Mouse (Mus musculus): ENCODE measurements around the gene Btk. TPM values are rescaled to one million over a fixed set of nuclear protein-coding genes. Genes with fewer than 3 reads are reported as not detected.
A peak's percentile ranks its signal among the peaks of the same experiment; 100 is the strongest.

Btk gene
- polyA plus RNA-seq (2016; fragmentation: Nextera tagmentation; extraction: Ambion mirVana) = 1.0 and 1.3 TPM in 2 replicates

DNA sequence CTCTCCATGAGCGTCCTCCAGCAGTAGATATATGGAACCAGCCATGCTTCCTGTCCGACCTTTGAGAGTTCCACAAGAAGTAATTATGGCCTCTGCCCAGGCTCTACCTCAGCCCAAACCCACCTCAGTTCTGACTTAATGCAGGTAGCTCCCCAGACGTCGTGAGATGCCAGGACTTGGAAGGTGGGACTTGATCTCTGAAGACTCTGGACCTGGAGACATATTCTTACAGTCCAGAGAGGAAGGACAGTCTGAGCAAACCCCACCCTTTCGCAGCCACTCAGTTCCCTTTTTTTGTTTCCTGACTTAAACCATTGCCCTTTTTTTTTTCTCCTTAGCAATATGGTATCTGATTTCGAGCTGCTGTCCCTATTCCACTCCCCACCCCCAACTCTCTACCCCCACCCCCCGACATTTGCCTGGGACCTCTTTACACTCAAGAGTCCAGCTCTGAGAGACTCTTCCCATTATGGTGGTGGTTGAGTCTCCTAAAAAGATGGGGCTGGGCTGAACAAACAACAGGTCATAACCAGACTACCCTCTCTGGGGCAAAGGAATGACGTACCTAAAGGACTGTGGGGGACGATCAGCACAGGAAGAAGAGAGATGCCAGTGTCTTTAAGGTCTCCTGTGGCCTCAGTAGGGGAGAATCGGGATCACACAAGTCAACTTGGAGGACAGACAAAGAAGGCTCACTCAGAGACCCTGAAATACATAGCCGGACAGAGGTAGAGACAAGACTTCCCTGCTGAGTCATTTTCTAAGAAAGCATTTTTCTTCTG is at the start of gene Btk:
Btk (minus strand) TSS at position 683 of the 782 bp plus-strand sequence.
- H3K9me3 ChIP-seq (replicated peaks) = no peaks in the 10 kb centered on the region
- no peak within 1 kb of the TSS for H3K4me3 ChIP-seq
- H3K4me1 ChIP-seq = peaks cover 14% of the 10 kb centered on the region
- peaks cover 18% of the 10 kb centered on the region; the same call in 1 of the 2 replicates for H3K27me3 ChIP-seq (ENCODE audit: low read depth, poor library complexity, severe bottlenecking)
- no peak within 1 kb of the TSS for H3K27ac ChIP-seq (replicated peaks)
- WGBS = 85% methylated on average over 11 of the region's 11 CpGs
- DNase-seq (ENCODE audit: low spot score) = no peak
- H3K36me3 ChIP-seq = peaks cover 11% of the 10 kb centered on the region

DNA sequence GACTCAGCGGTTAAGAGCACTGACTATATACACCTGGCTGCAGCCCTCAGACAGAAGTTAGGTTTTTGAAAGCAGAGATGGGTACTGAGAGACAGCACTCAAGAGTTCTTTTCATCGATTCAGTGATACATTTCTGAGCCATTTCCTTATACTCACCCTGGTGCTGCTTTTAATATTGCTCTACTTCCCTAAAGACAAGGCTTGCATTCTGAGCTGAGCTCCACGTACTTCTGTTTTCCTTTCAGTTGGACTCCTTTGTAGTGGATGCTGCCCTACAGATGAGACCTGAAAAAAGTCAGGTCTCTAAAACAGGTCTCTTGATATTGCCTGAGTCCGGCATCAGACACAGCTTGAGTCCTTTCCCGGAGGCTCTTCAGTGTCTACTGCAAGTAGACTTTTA is 49.3 kb upstream of the Btk start:
- H3K4me3 ChIP-seq = no peak overlapping the region
- no peak for DNase-seq (ENCODE audit: low spot score)
- no peak overlapping the region for H3K27ac ChIP-seq (replicated peaks)
- H3K36me3 ChIP-seq = no peaks in the 10 kb centered on the region
- no peaks in the 10 kb centered on the region for H3K9me3 ChIP-seq (replicated peaks)
- H3K4me1 ChIP-seq = no peaks in the 10 kb centered on the region
- H3K27me3 ChIP-seq (ENCODE audit: low read depth, poor library complexity, severe bottlenecking) = peaks cover 39% of the 10 kb centered on the region
- 84% methylated on average over 5 of the region's 5 CpGs for WGBS

DNA sequence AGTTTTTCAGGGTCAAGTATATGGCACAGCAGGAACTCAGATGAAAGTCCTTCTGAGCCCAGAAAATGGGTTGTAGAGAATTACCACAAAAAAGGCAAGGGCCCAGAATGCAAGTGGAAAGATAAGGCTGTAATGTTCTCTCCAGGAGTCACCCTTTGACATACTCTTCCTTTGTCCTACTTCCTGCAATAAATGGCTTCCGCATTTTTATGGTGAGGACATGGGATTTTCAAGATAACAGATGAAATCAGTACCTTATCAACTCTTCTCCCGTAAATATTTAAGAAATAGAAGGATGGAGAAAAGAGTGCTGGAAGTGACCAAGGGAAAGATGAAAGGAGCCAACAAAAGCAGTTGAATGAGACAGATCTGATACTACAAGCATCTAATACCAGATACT is 44.8 kb upstream of the Btk start:
- Histone ChIP-seq H3K27ac (replicated peaks) (no peak overlapping the region), H3K9me3 (replicated peaks) (no peaks in the 10 kb centered on the region), H3K27me3 (ENCODE audit: low read depth, poor library complexity, severe bottlenecking) (peaks cover 52% of the 10 kb centered on the region), H3K4me1 (no peaks in the 10 kb centered on the region), H3K4me3 (no peak overlapping the region), H3K36me3 (no peaks in the 10 kb centered on the region)
- WGBS = 93% methylated on average over 2 of the region's 2 CpGs
- DNase-seq (ENCODE audit: low spot score) = no peak

DNA sequence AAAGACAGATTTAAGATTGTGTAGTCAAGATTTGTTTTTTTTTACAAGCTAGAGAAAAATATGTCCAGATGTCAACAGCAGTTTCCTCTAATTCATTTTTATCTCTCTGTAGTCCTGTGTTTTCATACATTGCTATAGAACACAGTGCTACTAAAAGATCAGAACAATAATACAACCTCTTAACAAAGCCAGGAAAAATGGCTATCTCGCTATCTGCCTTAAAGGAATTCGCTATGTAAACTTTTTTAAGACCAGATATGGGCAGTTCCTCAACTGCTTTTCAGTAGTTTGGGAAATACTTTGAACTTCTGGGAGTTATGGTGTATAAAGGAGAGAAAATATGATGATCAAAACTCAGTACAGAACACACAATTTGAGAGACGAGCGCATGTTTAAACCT is 40.0 kb upstream of the Btk start:
- H3K27me3 ChIP-seq (ENCODE audit: low read depth, poor library complexity, severe bottlenecking) = peaks cover 72% of the 10 kb centered on the region
- no peak overlapping the region for H3K4me3 ChIP-seq
- no peaks in the 10 kb centered on the region for H3K36me3 ChIP-seq
- WGBS = 93% methylated on average over 4 of the region's 4 CpGs
- H3K9me3 ChIP-seq (replicated peaks) = no peaks in the 10 kb centered on the region
- no peak for DNase-seq (ENCODE audit: low spot score)
- H3K27ac ChIP-seq (replicated peaks) = no peak overlapping the region
- peaks cover 16% of the 10 kb centered on the region for H3K4me1 ChIP-seq

DNA sequence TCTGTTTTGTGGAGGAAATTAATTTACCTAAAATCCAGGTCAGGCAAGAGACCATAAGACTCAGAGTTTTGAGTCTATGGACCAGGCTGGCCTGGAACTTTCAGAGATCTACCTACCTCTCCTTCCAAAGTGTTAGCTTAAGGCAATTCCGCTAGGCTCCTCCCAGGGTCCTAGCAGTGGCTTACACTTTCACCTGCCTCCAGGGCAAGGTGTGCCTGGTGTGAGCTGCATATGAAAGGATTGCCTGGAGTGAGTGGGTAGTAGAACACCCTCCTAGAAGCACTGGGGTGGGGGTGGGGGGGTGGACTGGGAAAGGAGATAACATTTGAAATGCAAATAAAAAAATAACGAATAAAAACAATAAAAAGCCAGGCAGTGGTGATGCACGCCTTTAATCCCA is 38.3 kb upstream of the Btk start:
- H3K27ac ChIP-seq (replicated peaks) = no peak overlapping the region
- no peak overlapping the region for H3K4me3 ChIP-seq
- H3K36me3 ChIP-seq = no peaks in the 10 kb centered on the region
- H3K27me3 ChIP-seq (ENCODE audit: low read depth, poor library complexity, severe bottlenecking) = peaks cover 78% of the 10 kb centered on the region
- WGBS = 84% methylated on average over 3 of the region's 3 CpGs
- H3K9me3 ChIP-seq (replicated peaks) = no peaks in the 10 kb centered on the region
- peaks cover 16% of the 10 kb centered on the region for H3K4me1 ChIP-seq
- DNase-seq (ENCODE audit: low spot score) = no peak

DNA sequence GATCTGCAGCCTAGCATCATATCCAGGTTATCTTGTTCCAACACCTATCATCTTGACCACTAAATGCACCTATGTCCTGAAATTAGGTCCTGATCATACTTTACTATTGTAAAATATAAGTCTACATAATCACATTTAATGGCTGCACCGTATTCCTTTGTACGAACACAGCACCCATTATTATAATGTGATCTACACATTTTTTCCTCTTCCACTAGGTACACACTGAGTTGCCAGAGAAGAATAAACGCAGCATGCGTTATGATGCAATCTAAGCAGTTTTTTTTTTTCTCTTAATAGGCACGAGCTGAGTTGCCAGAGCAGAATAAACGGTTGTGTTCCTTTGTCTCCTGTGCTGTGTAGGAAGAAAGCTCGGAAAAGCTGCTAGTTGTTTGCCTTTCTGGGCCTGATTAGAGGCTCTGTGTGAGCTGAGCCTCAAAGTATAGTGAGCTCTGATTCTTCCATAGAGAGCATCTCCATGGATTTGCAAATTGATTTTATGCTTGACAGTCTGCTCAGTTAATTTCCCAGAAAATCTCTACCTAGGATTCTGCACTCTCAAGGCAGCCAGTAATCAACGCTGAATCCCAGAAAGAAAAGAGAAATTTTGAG is 37.0 kb upstream of the Btk start:
- no peak overlapping the region; the same call in 1 of the 2 replicates for H3K4me3 ChIP-seq
- no peaks in the 10 kb centered on the region for H3K36me3 ChIP-seq
- WGBS = 42% methylated on average over 8 of the region's 8 CpGs
- DNase-seq (ENCODE audit: low spot score) = no peak
- peaks cover 78% of the 10 kb centered on the region for H3K27me3 ChIP-seq (ENCODE audit: low read depth, poor library complexity, severe bottlenecking)
- no peaks in the 10 kb centered on the region for H3K9me3 ChIP-seq (replicated peaks)
- H3K4me1 ChIP-seq = peaks cover 16% of the 10 kb centered on the region
- H3K27ac ChIP-seq (replicated peaks) = peak overlapping the region; percentile 76

DNA sequence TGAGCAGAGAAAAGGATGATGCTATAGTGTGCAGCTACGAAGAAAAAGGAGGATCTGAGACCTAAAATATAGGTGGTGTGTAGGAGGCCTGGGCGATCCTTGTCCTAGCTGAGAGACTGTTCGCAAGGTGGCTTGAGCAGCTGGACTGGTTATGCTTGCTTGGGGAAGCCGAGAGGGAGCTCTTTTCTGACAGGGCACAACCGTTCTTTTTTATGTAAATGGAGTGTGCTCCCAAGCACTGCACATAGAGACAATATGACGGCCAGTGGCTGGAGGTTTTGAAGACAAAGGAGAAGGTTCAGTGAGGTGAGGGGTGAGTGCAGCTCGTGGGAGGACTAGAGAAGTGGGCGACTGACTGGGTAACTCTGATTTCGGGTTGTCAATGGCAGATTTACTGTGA is 36.3 kb upstream of the Btk start:
- H3K9me3 ChIP-seq (replicated peaks) = no peaks in the 10 kb centered on the region
- peaks cover 16% of the 10 kb centered on the region for H3K4me1 ChIP-seq
- no peaks in the 10 kb centered on the region for H3K36me3 ChIP-seq
- H3K4me3 ChIP-seq = peak overlapping the region; percentile 20; the same call in 1 of the 2 replicates
- 37% methylated on average over 9 of the region's 9 CpGs for WGBS
- peak overlapping the region; percentile 76 for H3K27ac ChIP-seq (replicated peaks)
- peaks cover 84% of the 10 kb centered on the region for H3K27me3 ChIP-seq (ENCODE audit: low read depth, poor library complexity, severe bottlenecking)
- DNase-seq (ENCODE audit: low spot score) = peak; percentile 30

DNA sequence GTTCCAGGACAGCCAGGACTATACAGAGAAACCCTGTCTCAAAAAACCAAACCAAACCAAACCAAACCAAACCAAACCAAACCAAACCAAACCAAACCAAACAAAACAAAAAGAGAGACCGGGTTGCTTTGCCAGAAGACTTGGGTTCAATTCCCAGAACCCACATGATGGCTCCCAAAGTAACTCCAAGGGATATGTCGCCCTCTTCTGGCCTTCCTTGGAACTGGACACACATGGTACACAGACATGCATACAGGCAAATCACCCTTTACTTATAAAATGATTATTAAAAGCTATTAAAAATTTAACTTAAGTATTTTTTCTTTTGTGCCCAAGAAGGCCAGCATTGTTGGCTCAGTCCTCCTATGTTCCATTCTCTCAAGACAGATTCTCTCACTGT is 30.9 kb upstream of the Btk start:
- H3K4me3 ChIP-seq = no peak overlapping the region
- H3K4me1 ChIP-seq = peaks cover 13% of the 10 kb centered on the region
- 66% methylated on average over 2 of the region's 2 CpGs for WGBS
- H3K36me3 ChIP-seq = no peaks in the 10 kb centered on the region
- H3K27me3 ChIP-seq (ENCODE audit: low read depth, poor library complexity, severe bottlenecking) = peaks cover 59% of the 10 kb centered on the region
- no peak overlapping the region for H3K27ac ChIP-seq (replicated peaks)
- no peak for DNase-seq (ENCODE audit: low spot score)
- H3K9me3 ChIP-seq (replicated peaks) = no peaks in the 10 kb centered on the region

DNA sequence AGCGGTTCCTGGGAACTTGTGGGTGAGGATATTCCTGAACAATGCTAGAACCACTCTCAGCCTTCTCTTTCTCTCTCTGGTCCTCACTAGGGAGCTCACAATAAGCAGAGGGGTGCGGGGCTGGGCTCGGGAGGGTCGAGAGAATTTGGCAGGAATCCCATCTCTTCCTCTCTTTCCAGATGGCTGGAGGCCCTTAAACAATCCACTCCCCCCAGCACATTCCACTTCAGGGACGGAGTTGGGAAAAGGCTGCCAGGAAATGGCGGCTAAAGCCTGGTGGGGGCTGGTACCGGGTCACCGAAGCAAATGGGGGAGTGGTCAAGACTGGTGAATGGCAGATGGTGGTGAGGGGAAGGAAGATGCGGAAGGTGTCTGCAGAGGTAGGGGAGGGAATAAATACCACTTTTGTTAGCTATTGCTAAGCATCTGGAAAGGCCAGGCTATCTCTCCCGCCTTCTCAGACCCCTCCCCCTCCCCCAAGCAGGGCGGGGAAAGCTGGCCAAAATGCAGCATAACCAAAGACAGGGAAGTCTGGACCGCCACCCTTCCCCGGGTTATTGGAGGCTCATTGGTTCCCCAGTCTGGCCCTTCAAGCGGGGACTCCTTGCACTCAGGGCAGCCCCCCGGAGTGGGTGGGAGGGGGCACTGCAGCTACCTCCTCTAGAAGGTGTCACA is 29.1 kb upstream of the Btk start:
- Histone ChIP-seq H3K36me3 (peaks cover 5% of the 10 kb centered on the region), H3K27me3 (ENCODE audit: low read depth, poor library complexity, severe bottlenecking) (peaks cover 45% of the 10 kb centered on the region), H3K4me1 (peaks cover 11% of the 10 kb centered on the region), H3K9me3 (replicated peaks) (no peaks in the 10 kb centered on the region), H3K4me3 (peak overlapping the region; percentile 45), H3K27ac (replicated peaks) (peak overlapping the region; percentile 86)
- 17% methylated on average over 15 of the region's 15 CpGs for WGBS
- DNase-seq (ENCODE audit: low spot score) = peak; percentile 67

DNA sequence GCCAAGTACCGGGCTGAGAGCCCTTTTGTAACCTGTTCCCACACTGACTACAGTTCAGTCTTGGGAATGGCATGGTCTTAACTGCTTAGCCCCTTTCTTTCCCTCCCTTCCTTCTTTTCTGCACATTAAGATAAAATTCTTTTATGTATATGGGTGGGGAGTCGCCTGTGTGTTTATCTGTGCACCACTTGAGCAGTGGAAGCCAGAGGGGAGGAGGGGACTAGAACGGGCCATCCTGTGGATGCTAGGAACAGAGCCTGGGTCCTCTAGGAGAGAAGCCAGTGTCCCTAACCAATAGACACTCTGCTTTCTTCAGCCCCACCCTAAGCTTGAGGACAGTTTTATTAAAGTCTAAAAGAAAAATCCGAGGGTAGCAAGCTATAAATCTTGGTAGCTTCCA is 27.6 kb upstream of the Btk start:
- Histone ChIP-seq H3K27me3 (ENCODE audit: low read depth, poor library complexity, severe bottlenecking) (peaks cover 33% of the 10 kb centered on the region), H3K27ac (replicated peaks) (no peak overlapping the region), H3K4me1 (peaks cover 11% of the 10 kb centered on the region), H3K36me3 (peaks cover 9% of the 10 kb centered on the region), H3K9me3 (replicated peaks) (no peaks in the 10 kb centered on the region), H3K4me3 (no peak overlapping the region)
- no peak for DNase-seq (ENCODE audit: low spot score)
- 88% methylated on average over 4 of the region's 4 CpGs for WGBS

DNA sequence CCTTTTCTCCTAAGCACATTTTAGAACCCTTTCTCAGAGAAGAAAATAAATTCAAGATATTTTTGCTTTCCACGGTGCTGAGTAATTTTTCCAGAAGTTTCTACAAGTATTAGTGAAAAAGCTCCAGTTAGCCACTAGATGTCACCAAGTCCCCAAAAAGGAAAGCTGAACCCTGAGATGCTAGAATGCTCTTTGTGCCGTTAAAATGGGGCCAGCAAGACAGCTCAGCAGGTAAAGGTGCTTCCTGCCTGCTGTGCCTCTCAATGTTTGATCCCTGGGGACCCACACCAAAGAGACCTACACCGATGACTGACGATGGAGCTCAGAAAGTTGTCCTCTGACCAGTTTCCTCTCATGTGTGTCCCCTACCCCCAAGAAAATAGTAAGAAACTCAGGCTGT is 26.1 kb upstream of the Btk start:
- H3K9me3 ChIP-seq (replicated peaks) = no peaks in the 10 kb centered on the region
- no peak overlapping the region for H3K4me3 ChIP-seq
- WGBS = 47% methylated on average over 4 of the region's 4 CpGs
- peaks cover 13% of the 10 kb centered on the region for H3K36me3 ChIP-seq
- peaks cover 19% of the 10 kb centered on the region for H3K27me3 ChIP-seq (ENCODE audit: low read depth, poor library complexity, severe bottlenecking)
- H3K4me1 ChIP-seq = peaks cover 11% of the 10 kb centered on the region
- H3K27ac ChIP-seq (replicated peaks) = no peak overlapping the region
- no peak for DNase-seq (ENCODE audit: low spot score)

DNA sequence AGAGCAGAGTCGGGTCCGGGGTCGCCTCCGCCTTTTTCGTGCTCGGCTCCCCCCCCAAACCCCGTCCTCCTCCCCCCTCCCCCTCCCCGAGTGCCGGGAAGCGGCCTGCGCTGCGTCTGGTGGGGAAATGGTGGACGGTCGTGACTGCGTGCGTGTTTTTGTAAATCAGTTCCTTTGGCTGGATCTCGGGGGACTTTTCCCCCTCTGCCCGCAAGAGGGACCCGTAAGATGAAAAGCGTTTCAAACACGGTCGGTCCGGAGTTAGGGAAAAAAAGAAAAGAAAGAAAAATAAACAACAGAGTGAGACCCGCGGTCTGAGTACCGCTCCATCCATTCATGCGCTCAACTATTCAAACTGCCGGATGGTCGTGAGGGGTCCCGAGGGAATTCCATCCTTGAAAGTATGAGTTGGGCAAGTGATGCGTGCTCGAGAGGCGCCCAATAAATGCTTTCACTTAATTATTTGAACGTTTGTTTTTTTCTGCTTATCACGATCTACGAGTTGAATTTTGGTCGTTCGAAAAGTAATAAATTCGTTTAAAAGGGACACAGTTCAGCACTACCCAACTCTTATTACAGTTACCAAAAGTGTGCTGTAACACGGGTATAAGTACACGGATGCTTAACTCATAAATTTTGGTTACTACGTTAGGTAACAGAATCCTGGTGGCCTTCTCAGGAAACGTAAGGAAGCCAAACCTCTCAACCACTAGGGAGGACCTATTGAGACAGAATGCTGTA is 18.2 kb upstream of the Btk start:
- Histone ChIP-seq H3K36me3 (peaks cover 12% of the 10 kb centered on the region; the same call in 1 of the 2 replicates), H3K27ac (replicated peaks) (peak overlapping the region; percentile 92), H3K27me3 (ENCODE audit: low read depth, poor library complexity, severe bottlenecking) (peaks cover 6% of the 10 kb centered on the region), H3K4me1 (peaks cover 19% of the 10 kb centered on the region), H3K9me3 (replicated peaks) (no peaks in the 10 kb centered on the region), H3K4me3 (peak overlapping the region; percentile 63)
- DNase-seq (ENCODE audit: low spot score) = no peak
- WGBS = 19% methylated on average over 43 of the region's 43 CpGs
